Mouse (Mus musculus) frontal cortex, postnatal 36 days (tissue): ENCODE data around the gene Gm9964.

ENCODE experiments used
- DNase-seq, 2 experiments: peaks; one replicate each; pipeline ENCODE4 v3.0.0; 2022; ENCODE audit warnings: low spot score in 2 of 2

Gm9964 gene

DNA sequence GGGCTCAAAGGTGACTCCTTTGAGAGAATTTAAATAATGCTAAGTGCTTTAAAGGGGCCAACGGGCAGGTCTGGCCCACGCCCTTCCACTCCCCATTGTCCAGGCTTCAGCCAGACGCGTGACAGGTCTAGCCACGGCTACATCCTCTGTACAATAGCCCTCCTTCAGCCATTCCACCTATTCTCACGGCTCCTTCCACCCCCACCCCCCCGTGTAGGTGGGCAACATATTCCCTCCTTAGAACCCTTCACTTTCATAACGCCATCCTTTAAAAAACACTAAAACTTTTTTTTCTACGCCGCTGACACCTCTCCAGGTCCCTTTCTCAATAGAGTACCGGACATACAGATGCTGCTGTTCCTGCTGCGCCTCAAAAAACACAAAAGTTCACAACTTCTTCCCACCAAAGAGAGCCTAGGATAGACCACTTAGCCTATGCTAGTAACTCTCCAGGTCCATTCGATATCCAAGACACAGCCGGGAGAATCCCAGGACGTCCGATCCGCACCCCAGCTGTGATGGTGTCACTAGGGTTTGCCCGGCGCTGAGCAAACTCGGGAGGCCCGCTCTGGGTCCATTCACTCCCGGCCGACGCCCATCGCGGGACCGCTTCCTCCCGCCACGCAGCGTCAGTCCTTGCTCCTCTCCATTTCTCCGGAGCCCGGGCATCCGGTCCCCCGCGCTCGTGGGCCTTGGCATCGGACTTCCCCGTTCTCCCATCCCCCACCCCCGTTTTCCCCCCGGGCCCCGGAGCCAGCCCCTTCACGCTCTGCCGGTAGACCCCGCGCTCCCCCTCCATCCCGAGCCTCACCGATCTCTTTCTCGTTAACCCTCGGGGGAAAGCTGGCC lies 42.9 kb downstream of the Gm9964 start:
- DNase-seq: peak; percentile 42 to 51

GRCm38 (mm10) chr11:79252881-79253541 lies 43.7 kb downstream of the Gm9964 start:
- DNase-seq: no peak
